In the genomic region with DNA sequence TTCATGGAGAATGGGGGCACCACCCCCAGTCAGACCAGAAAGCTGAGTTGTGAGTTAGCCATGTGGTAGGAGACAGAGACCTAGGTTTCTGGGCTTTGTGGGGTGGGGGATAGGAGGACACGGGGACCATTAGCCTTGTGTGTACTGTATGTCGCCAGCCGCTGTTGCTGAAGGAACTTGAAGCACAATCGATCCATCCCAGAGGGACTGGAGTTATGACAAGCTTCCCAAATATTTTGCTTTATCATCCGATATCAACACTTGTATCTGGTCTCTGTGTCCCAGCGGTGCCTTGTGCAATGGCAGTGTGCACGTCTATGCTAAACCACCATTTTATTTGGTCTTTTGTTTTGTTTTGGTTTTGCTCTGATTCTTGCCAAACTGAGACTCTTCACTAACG, we compare ENCODE assay signal across 10 mouse cellular contexts. TPM values are rescaled to one million over a fixed set of nuclear protein-coding genes. Genes with fewer than 3 reads are reported as not detected.
DNase-seq lines count a peak whose midpoint lies in the region; ATAC-seq and TF ChIP-seq lines count a peak whose summit lies in the region.
"Had no signal": no experiment of that assay in that cellular context is flagged by ENCODE, and none has a peak within 500 bp of the region (broad histone marks: within the 10 kb centered on the region; RNA-seq: fewer than 3 reads in every experiment).

No protein-coding gene starts in this region.

- H3K27me3 ChIP-seq in erythroblast, embryonic 14.5 days (ENCODE audit: control insufficient read depth) = peaks cover 61% of the 10 kb centered on the region
- peaks cover 10% of the 10 kb centered on the region for H3K27me3 ChIP-seq in lung, embryonic 16.5 days (ENCODE audit: control insufficient read depth, insufficient read depth, low read depth, low read length)
- H3K27me3 ChIP-seq in intestine, embryonic 14.5 days (replicated peaks; ENCODE audit: control insufficient read depth, insufficient read depth, low read length) = peaks cover 61% of the 10 kb centered on the region
- no peaks in the 10 kb centered on the region for H3K27me3 ChIP-seq in myocyte (ENCODE audit: control insufficient read depth, insufficient read depth, insufficient read length)

- H3K4me1 ChIP-seq in erythroblast, embryonic 14.5 days (ENCODE audit: control insufficient read depth) = no peaks in the 10 kb centered on the region
- peaks cover 28% of the 10 kb centered on the region for H3K4me1 ChIP-seq in lung, embryonic 16.5 days (replicated peaks; ENCODE audit: control insufficient read depth, insufficient read depth, low read length)
- H3K4me1 ChIP-seq in intestine, embryonic 14.5 days (replicated peaks; ENCODE audit: control insufficient read depth, insufficient read depth, low read length) = peaks cover 7% of the 10 kb centered on the region; the same call in 1 of the 2 replicates

- no peaks in the 10 kb centered on the region for H3K79me2 ChIP-seq in myocyte (ENCODE audit: control insufficient read depth, insufficient read depth)

- ATAC-seq in erythroblast, adult 5-6 weeks (replicated peaks; ENCODE audit: low FRiP score, poor library complexity, severe bottlenecking) = no peak
- no peak for ATAC-seq in lung, embryonic 16.5 days (ENCODE audit: low read depth)
- no peak for ATAC-seq in intestine, embryonic 14.5 days (replicated peaks; ENCODE audit: low FRiP score, low TSS enrichment, low read depth)

- 30% methylated on average over 8 of the region's 8 CpGs for WGBS in lung, embryonic 16.5 days
- 29% methylated on average over 8 of the region's 8 CpGs for WGBS in intestine, embryonic 14.5 days

- H3ac ChIP-seq in myocyte (ENCODE audit: control insufficient read depth, insufficient read length) = no peak overlapping the region

- no peak for DNase-seq in lung, postnatal 25 days (ENCODE audit: low spot score)
- DNase-seq in intestine, embryonic 14.5 days (ENCODE audit: low spot score) = no peak
- DNase-seq in cerebellum, adult 8-10 months = no peak
- DNase-seq in layer of hippocampus, postnatal 14 days (ENCODE audit: low spot score in 2 of 2) = no peak
- DNase-seq: cerebellum, adult 11 months; thymus, postnatal 25 days had no signal

- no peak overlapping the region for H3K27ac ChIP-seq in lung, embryonic 16.5 days (ENCODE audit: low read length)
- no peak overlapping the region for H3K27ac ChIP-seq in intestine, embryonic 14.5 days (ENCODE audit: low read depth)

- H3K4me3 ChIP-seq in erythroblast, embryonic 14.5 days (replicated peaks) = peak overlapping the region; percentile 61
- H3K4me3 ChIP-seq in lung, embryonic 16.5 days (ENCODE audit: low read length) = peak overlapping the region; percentile 74
- peak overlapping the region; percentile 57 for H3K4me3 ChIP-seq in intestine, embryonic 14.5 days (ENCODE audit: low read depth, low read length)
- H3K4me3 ChIP-seq in myocyte = peak overlapping the region; percentile 35

- peak overlapping the region; percentile 97 for H3K4me2 ChIP-seq in lung, embryonic 16.5 days (ENCODE audit: low read depth, low read length)
- H3K4me2 ChIP-seq in intestine, embryonic 14.5 days (ENCODE audit: low read length) = peak overlapping the region; percentile 85
- H3K4me2 ChIP-seq in myocyte (ENCODE audit: low read depth) = peak overlapping the region; percentile 40

- peaks cover 3% of the 10 kb centered on the region; the same call in 1 of the 2 replicates for H3K36me3 ChIP-seq in erythroblast, embryonic 14.5 days (ENCODE audit: control insufficient read depth)
- H3K36me3 ChIP-seq in lung, embryonic 16.5 days (ENCODE audit: control insufficient read depth, insufficient read depth, low read length) = no peaks in the 10 kb centered on the region
- H3K36me3 ChIP-seq in intestine, embryonic 14.5 days (ENCODE audit: control insufficient read depth, insufficient read depth, low read length) = no peaks in the 10 kb centered on the region
- H3K36me3 ChIP-seq in myocyte (ENCODE audit: control insufficient read depth, insufficient read depth) = no peaks in the 10 kb centered on the region

- H3K9me3 ChIP-seq in erythroblast, embryonic 14.5 days (ENCODE audit: control insufficient read depth, low read length) = peaks cover 3% of the 10 kb centered on the region; the same call in 1 of the 2 replicates
- no peaks in the 10 kb centered on the region for H3K9me3 ChIP-seq in lung, embryonic 16.5 days (ENCODE audit: control insufficient read depth, low read length)
- H3K9me3 ChIP-seq in intestine, embryonic 14.5 days (ENCODE audit: control insufficient read depth, low read length) = no peaks in the 10 kb centered on the region

- no peak for TF ChIP-seq POLR2A in myocyte (IDR thresholded peaks at IDR 0.05; ENCODE audit: insufficient read length, low read depth)

- peak overlapping the region; percentile 79 for H3K9ac ChIP-seq in lung, embryonic 16.5 days (ENCODE audit: low read length)
- H3K9ac ChIP-seq in intestine, embryonic 14.5 days (ENCODE audit: low read length) = peak overlapping the region; percentile 5; the same call in 1 of the 2 replicates

TF ChIP-seq in myocyte, 11 proteins besides CTCF, POLR2A, EP300 and RAD21:
- TF ChIP-seq TCF3 (IDR thresholded peaks at IDR 0.05; ENCODE audit: insufficient read length, low read depth) (no peak), CEBPB (IDR thresholded peaks at IDR 0.05; ENCODE audit: insufficient read depth, poor library complexity, severe bottlenecking) (no peak), SRF (IDR thresholded peaks at IDR 0.05; ENCODE audit: control insufficient read depth, insufficient read length, low read depth) (no peak), E2F4 (IDR thresholded peaks at IDR 0.05; ENCODE audit: insufficient read depth) (no peak), MYOD1 (IDR thresholded peaks at IDR 0.05; ENCODE audit: control insufficient read depth in 1 of 3, insufficient read length in 2 of 3, low read depth in 2 of 3) (no peak), MYOG (IDR thresholded peaks at IDR 0.05; ENCODE audit: control insufficient read depth in 1 of 3, insufficient read depth in 1 of 3, insufficient read length in 2 of 3, low read depth in 2 of 3) (no peak), REST (IDR thresholded peaks at IDR 0.05; ENCODE audit: insufficient read depth, insufficient read length) (no peak), USF1 (IDR thresholded peaks at IDR 0.05; ENCODE audit: low read depth) (no peak), POLR2AphosphoS2 (IDR thresholded peaks at IDR 0.05; ENCODE audit: insufficient read length, low read depth) (no peak), MAX (IDR thresholded peaks at IDR 0.05; ENCODE audit: low read depth) (no peak), TCF12 (IDR thresholded peaks at IDR 0.05; ENCODE audit: insufficient read depth, poor library complexity, severe bottlenecking) (no peak)
TF ChIP-seq in myocyte: peak in this region for 0.

RNA-seq across cellular contexts. Expression of a gene that starts 2.1 kb away (rescaled TPM):
- 0.25 and 0.30 TPM in 2 replicates for polyA plus RNA-seq in erythroblast, embryonic 14.5 days (2012)
- total RNA-seq in erythroblast, adult 5-6 weeks (2015; ENCODE audit: low replicate concordance) = 11.5 and 20.9 TPM in 2 replicates
- total RNA-seq in erythroblast, adult 5-6 weeks (2017; ENCODE audit: low replicate concordance) = 3.5 and 5.7 TPM in 2 replicates
- polyA plus RNA-seq in lung, embryonic 16.5 days (2015; fragmentation: Nextera tagmentation; extraction: Ambion mirVana) = 7.5 and 9.4 TPM in 2 replicates
- polyA plus RNA-seq in intestine, embryonic 14.5 days (2014; fragmentation: Nextera tagmentation; extraction: Ambion mirVana) = 7.6 and 8.3 TPM in 2 replicates
- 7.7 TPM for polyA plus RNA-seq in myocyte (2012; fragmentation: generic; extraction: Trizol)
- 10 to 100 TPM; 16.4 to 16.9 TPM for total RNA-seq in layer of hippocampus, postnatal 14 days (2021)

Comparison
In these comparisons a context has a peak if more than half of its experiments do, and no peak if none do; other contexts are left out.
1. H3K4me2 ChIP-seq: peak in every context shown above with its lines; median percentile 97 in lung, embryonic 16.5 days; 85 in intestine, embryonic 14.5 days; 40 in myocyte.